Mouse (Mus musculus) gonadal fat pad, adult 2 months (tissue): Measurements from ENCODE around the gene Dusp10. TPM values are rescaled to one million over a fixed set of nuclear protein-coding genes. Genes with fewer than 3 reads are reported as not detected.
A peak's percentile ranks its signal among the peaks of the same experiment; 100 is the strongest.

Source experiments
- DNase-seq: peaks from one replicate; pipeline ENCODE4 v3.0.0-alpha.2; 2012; ENCODE audit warnings: low read depth
- polyA plus RNA-seq: library from polyadenylated mRNA; depleted of rRNA; stranded (reverse); fragments of >200 nt; gene quantifications from 2 replicates; pipeline ENCODE4 v1.2.3, GENCODE M21; 2012

The Dusp10 gene
- polyA plus RNA-seq, 1 experiment, result 34.1 TPM

DNA sequence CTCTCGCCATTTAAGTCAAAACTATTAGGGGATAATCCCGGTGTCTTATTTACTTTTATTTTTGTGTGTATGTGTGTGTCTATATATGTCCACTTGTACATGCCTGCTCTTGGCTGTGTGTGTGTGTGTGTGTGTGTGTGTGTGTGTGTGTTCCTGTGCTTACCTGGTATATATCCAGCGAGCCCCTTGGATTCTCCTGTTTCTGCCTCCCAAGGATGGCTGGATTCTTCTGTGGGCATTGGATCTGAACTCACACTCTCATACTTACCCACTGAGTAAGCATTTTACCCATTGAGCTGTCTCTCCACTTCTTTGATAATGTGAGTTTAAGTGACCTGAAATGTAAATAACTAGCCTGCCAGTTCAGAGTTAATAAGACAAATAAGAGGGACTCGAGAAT lies 40.6 kb downstream of the Dusp10 start:
- DNase-seq, result no peak

DNA sequence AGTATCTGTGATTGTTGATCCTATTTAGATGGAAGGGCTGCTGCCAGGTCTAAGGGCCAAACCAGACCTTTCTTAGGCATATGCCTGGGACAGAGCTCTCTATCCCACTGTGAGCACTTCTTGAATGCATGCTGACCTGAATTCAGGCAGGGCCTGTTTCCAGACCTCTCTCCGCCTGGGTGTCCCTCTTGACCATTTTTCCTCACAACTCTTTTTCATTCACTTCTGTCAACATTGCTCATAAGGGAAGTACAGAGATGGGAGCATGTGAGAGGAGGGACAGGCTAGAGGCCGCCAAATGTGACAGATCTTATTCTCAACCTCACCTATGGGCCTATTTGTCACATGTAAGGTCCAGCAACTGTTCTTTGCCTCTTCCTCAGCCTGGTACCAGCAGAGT lies 41.1 kb downstream of the Dusp10 start:
- DNase-seq, result no peak

DNA sequence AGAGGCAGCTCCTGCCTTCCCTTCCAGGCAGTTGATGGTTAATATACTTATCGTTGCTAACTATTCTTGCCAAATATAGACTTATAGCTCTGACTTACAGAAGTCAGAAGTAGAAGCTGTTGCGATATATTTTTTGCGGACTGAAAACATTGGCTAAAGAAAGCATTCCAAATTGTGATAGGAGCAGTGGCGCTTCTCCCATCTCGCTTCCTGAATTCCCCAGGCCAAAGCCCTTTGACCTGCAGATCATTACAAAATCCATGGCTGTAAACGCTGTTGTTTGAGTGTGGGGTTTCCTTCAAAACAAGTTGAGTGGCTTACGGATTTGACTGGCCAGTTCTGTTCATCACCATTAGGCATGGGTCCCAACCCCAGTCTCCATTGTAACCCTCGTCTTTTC lies 45.1 kb downstream of the Dusp10 start:
- no peak for DNase-seq

DNA sequence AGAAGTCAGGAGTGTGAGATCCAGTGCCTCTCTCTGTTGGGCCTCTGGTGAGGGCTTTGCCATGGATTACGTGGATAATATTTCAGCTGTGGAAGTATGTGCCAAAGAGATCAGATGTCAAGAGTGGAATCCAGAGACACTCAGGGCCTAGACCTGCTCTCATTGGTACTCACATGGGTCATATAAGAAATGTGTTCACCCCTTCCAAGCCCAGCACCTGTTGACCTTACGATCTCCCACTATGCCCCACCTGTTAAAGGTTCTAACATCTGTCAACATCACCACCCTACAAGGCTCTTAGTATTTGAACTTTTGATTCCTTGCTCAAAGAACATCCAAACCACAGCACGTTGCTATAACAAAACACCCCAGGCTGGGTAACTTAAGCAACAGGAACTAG lies 46.7 kb downstream of the Dusp10 start:
- DNase-seq, result no peak

DNA sequence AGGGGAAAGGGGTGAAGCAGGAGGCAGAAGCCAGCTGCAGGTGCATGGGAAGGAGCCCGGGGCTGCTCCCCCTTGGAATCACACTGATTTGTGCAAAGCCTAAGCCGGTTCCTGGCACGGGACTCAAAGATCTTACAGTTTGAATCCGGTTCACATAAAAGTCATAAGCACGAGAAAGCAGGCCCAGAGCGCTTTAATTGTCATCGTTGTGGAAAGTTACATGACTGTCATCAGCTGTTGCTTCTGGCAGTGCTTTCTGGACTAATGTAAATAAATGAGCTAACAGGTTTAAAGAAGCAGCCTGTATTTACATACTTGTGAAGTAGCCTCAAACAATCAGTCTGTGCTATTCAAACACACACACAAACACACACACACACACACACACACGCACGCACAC lies 47.3 kb downstream of the Dusp10 start:
- peak; percentile 51 for DNase-seq

DNA sequence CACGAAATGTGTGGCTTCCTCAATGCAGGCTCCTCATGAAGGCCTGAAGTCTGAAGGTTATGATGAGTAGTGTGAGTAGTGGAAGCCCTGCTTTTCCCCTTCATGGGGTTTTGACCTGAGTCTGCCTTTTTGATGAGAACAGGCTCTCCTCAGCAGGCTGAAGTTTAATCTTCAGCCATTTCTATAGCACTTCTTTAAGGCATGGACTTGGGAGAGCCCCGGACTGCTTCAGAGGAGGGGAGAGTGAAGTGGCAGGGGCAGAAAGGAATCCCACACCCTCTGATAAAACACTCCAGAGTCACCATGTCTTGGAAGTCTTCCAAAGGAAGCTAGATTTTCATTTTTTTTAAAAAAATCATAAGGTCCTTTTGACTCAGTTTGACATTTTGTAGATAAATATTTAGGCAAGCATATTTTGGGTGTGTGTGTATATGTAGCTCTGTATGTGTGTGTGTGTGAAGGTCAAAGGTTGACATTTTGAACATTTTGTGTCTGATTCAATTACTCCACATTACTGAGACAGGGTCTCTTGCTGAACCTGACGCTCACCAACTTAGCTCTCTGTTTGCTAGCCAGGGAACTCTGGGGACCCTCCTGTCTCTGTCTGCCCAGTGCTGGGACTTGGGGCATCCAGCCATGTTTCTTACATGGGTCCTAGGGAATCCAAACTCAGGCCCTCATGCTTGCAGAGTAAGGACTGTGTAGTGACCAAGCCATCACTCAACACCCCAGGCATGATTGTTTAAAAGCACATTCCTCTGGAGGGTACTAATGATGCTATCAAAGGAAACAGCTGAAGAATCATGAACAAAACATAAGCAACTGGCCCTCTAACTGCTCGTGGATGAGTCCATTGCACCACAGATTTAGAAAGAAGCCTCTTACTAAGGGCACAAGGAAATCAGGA lies 48.0 kb downstream of the Dusp10 start:
- DNase-seq, result no peak

DNA sequence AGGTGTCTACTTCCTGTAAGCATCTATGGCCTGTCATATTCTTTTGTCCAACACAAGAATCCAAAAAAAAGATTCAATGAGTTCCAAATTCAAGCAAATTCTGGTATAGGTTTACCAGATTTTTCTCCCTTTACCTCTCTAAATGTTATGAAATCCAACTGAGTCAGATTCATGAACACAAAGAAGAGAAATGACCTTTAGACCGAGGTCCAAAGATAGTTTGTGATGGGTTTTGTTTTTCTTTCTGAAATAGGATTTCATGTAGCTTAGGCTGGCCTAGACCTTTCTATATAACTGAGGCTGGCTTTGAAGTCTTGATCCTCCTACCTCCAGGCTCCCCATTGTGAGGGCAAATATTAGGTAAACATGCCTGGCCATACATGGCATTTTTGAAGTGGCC lies 48.8 kb downstream of the Dusp10 start:
- DNase-seq, result no peak

DNA sequence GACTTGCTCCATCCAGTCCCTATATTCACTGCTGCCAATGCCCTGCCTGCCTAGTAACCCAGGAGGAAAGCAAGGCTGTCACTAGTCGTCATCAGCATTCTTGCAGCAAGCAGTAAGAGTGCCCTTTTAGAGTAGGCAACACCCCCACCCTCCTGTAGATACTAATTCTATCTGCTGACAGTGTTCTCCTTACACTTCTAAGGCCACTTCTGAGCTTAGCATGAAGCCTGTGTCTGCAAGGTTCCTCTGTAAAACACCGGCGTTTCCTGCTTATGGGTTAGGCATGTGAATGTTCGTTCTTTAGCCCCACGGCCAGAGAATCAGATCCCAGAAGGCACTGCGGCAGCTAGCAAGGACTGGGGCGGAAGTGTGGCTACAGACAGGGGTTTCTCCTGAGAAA lies 51.2 kb downstream of the Dusp10 start:
- DNase-seq, result no peak

DNA sequence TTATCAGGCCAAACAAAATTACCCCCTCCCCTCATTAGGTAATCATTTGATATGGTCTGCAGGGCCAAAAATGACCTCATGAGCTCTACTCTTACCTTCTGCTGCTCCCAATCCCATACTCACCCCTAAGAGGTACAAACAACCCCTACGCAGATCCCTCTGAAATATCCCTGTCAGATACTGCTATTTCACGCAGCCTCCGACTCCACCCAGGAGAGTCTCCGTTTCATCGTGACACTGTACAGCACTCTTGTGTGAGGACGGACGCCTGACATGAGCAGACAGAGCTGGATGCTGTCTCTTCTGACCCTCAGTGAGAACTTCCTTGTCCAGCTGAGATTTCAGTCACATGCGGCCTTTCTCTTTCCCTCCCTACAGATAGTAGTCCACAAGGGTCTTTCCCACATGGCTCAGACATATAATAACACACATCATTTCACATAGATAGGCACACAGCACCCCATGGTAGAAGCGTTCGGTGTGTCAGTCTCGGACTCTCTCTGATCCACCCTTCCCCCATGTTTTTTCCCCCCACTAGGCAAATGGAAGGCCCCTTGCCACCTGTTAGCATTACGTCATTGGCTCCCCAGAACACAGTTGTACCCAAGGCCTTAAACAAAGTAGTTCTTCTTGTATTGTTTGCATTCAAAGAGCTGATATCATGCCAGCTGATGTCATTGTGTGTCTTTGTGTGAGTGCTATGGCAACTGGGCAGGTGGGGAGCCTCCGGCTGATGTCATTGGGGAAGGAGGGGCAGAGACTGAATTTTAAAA lies 52.7 kb downstream of the Dusp10 start:
- DNase-seq, result no peak

DNA sequence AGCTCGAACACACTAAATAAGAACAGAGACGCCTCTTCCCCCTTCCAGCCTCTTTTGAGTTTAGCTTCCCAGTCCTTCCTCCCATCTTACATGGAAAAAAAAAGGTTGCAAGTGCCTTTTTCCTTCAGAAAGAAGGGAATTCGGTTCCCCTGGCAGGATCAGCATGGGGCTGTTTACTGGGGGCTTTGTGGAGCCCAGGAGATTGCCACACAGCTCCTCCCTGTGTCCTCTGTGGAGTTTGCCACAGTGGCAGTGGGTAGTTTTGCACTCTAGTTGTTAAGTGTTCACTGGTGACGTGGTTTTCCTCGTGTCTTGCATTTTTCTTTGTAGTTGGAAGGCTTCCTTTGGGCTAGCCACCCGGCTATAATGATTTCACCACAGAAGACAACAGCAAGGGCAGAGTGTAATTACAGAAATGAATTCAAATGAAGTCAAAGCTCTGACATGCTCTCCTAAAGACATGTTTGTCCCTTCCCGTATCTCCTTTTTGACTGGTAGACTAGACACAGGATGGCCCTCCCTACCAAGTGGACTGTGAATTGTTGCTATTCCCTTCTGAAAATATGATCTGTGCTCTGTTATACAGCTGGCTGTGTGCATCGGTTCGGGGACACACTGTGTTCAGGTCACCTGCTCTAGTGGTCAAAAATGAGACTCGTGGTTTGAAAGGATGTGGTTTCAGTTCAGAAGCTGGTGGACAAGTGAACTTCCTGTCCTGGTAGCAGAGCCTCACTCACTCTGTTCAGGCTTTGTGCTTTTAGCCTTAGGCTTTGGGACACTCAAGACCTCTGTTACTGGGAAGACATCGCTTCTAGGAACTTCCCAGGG lies 53.6 kb downstream of the Dusp10 start:
- DNase-seq, result no peak

DNA sequence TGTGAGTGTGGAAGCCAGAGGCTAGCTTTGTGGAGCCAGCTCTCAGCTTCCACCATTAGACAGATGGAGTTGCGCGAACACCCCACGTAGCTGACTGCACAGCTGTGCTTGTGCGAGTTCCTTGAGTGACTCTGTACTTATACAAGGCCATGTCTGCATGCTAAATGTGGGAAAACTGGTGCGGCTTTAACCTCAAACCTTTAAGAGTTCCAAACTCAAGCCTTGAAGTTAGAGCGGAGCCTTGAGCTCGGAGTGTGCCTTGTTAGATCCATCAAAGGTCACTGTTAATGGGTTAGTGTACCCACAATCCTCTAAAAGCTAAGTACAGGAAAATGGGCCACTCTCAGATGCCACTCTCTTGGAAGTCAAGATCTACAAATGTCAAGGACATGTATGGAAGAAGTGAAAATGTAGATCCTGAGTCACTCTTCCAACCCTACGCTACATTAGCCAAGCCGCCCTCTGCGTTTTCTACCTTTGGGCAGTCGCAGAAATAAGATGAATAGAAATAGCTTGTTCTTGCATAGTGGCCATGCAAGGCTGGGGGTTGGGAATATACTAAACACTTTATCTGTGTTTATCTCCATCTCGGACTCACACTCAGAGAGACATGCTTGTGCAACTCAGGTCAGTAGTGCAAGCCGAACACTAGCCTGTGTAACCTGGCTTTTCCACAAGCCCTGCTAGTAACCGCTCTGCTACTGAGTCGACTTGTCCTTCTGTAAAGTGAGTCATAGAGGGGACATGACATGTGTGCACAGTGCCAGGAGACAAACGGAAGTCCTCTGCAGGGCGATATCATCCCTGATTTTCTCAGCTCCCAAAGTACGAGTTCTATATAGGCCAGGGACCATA lies 54.8 kb downstream of the Dusp10 start:
- DNase-seq, result no peak

DNA sequence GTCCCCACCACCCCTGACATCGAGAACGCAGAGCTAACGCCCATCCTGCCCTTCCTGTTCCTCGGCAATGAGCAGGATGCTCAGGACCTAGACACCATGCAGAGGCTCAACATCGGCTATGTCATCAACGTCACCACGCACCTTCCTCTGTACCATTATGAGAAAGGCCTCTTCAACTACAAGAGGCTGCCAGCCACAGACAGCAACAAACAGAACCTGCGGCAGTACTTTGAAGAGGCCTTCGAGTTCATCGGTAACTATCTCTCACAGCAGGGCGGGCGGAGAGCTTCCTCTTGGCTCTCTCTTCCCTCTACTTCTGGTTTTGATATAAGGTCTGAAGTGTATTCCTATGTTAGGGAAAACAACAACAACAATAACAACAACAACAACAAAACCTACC lies 55.9 kb downstream of the Dusp10 start:
- no peak for DNase-seq

DNA sequence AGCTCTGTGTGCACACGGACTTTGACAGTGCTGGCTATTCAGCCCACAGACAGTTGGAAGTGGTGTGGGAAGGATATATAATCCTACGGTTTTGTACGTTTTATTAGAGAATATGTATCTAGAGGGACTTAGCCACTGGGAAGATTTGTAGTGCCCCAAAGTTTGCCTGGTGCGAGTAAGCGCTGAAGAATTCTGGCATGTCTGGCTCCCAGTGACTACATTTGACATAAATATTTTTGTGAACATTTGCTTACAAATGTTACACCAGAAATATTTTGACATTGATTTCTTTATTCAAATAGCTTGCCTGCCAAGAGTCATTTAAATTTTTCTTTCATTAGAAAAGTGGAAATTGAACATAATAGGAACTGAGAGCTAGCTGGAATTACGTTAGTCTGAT lies 63.0 kb downstream of the Dusp10 start:
- no peak for DNase-seq

DNA sequence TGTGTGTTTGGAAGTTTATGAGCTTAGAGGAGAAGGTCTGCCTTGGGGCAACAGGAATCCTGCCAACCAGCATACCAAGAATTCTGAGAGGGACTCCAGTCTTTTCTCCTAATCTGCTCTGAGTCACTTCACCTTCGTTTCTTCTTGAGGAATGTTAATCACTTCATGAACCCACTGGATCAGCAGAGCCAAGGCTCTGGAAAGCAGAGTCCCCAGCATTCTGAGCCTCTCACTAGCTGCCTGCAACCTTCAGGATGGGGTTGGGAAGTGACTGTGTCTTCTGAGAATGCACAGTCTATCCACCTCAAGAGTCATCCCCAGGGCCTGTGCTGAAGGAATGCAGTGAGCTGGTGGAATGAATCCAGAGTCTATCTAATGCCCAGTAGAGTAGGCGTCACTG lies 63.7 kb downstream of the Dusp10 start:
- no peak for DNase-seq

DNA sequence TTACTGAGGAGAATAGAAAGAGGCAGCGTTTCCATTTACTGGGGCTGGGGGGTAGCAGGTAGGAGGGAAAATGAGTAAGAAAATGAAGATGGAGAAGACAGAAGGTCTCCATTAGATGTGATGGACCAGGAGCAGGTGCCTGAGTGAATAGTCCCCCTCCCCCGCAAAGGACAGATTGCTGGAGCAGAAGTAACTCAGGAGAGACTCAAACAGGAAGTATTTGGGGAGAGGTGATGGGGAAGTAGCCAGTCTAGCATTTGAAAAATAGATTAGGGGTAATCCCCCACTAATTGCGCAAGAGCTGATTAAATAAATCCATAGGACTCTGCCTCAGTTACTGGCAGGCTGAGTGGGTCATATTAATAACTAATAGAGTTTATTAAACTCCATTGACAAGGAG lies 66.2 kb downstream of the Dusp10 start:
- no peak for DNase-seq

DNA sequence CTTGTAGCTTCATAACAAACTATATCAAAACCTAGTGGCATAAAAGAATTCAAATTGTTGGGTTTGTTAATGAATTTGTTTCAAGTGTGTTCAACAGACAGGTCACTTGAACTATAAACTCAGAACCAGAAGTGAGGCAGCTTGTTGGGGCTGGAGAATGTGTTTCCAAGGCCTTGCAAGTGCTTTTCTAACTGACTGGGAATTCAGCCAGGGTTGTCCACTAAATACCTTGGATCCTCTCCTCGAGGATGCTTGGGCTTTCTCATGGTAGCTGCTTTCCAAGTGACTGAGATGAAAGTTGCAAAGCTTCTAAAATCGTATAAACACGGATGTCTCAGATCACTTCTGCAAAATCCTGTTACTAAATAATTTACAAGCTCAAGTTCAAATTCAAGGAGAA lies 69.6 kb downstream of the Dusp10 start:
- no peak for DNase-seq

DNA sequence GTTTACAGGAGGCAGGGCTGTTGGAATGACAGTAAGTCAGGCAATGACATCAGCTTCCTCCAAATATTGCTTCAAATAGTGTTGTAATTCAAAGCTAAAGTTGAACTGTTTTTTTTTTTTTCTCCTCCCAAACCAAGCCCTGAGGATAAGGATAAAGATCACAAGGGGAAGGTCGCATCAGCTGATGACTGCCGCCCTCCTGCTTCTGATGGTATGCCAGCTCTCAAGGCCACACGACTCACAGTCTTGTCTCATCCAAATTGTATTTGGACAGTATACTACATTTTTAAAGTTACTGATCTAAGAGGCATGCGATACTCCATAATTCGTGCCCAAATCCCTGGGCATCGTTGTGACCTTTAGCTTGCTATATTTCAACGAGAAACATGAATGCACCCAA lies 70.1 kb downstream of the Dusp10 start:
- DNase-seq, result no peak

DNA sequence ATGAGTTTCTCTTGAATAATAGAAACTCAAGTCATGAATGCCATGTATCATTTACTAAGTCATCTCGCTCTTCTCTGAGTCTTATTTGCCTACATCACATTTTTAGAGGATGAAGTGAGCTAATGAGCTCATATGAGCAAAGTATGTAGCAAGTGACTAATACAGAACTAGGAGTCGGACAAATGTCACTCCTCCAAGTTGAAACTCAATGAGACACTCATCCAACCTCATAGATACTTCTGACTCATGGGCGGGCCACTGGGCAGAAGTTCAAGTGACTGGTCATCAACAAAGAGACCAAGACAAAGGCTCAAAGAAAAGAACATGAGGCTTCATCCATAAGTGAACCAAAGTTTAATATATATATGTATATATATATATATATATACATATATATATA lies 71.9 kb downstream of the Dusp10 start:
- DNase-seq, result no peak

DNA sequence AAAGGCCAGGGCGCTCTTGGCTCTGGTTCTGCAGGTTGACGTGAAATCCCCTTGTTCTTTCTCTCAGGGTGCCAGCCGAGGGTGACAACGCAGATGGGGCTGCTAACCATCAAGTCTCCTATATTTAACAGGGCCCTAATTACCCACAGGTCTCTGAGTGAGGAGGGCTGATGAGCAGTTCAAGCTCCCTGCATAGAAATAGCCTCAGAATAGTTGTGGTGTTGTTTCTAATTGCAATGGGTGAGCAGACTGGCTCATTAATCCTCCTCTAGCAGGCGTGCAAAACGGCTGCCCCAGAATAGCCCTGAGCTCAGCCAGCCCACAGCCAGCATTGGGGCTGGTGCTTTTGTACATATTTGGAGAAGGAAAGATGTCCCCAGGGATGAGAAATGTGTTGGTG lies 77.4 kb downstream of the Dusp10 start:
- DNase-seq, result no peak

DNA sequence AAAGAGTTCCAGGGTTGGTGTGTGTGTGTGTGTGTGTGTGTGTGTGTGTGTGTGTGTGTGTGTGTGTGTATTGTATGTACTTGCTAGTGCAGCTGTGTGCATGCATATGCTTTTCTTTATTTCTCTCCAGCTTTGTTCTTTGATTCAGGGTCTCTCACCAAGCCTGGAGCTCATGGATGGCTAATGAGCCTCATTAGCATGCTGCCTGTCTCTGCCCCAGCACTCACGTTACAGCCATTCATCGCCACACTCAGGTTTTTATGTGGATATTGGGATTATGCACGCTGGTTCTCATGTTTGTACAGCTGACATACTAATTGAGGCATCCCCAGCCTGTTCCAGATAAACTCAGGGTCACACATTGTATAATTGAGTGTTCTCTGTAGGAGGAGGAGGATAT lies 81.8 kb downstream of the Dusp10 start:
- DNase-seq, result no peak

DNA sequence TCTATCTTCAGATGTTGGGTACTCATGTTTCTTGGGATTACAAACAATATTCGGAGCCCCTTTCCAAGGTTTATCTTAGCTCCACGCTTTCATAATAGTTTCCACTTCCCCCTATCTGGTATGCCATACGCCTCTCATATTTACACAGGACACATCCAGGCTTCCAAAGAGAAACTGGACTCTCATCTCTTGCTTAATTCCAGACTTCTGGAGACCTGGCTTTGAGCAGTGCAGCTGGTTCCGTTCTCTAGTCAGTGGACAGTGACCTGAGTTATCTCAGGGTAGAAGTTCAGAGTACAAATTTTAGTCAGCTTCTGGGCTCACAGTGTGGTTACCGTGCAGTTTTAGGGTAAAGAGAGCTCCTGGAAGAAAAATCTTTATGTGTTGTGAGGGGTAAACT lies 87.3 kb downstream of the Dusp10 start:
- DNase-seq, result no peak
